Mouse (Mus musculus) liver, embryonic 12.5 days (tissue): Measurements from ENCODE around the gene N4bp1. TPM values are rescaled to one million over a fixed set of nuclear protein-coding genes. Genes with fewer than 3 reads are reported as not detected.

Experiments
- ATAC-seq: fragments of 200-750 bp; cut with Nextera tagmentation; 2 replicates; pipeline ENCODE4 v1.8.0; 2017; ENCODE audit warnings: moderate number of reproducible peaks, mild to moderate bottlenecking, moderate library complexity
- H3K27ac ChIP-seq: fragments of 300-500 bp; sonication (generic); 2 replicates; pipeline ENCODE4 v1.5.1; 2016; ENCODE audit warnings: mild to moderate bottlenecking
- H3K27me3 ChIP-seq: fragments of 300-500 bp; sonication (generic); replicated peaks from 2 replicates; pipeline ENCODE4 v1.6.1; 2016; ENCODE audit warnings: mild to moderate bottlenecking, moderate library complexity
- H3K36me3 ChIP-seq: fragments of 300-500 bp; sonication (generic); 2 replicates; pipeline ENCODE4 v1.6.1; 2016; ENCODE audit warnings: mild to moderate bottlenecking, moderate library complexity
- H3K4me1 ChIP-seq: fragments of 300-500 bp; sonication (generic); 2 replicates; pipeline ENCODE4 v1.6.1; 2016
- H3K4me2 ChIP-seq: fragments of 300-500 bp; sonication (generic); 2 replicates; pipeline ENCODE4 v1.6.1; 2016; ENCODE audit warnings: mild to moderate bottlenecking, moderate library complexity
- H3K4me3 ChIP-seq: fragments of 300-500 bp; sonication (generic); 2 replicates; pipeline ENCODE4 v1.5.1; 2016; ENCODE audit warnings: mild to moderate bottlenecking, moderate library complexity
- H3K9ac ChIP-seq: fragments of 300-500 bp; sonication (generic); 2 replicates; pipeline ENCODE4 v1.6.1; 2016; ENCODE audit warnings: mild to moderate bottlenecking, moderate library complexity
- H3K9me3 ChIP-seq: fragments of 300-500 bp; sonication (generic); replicated peaks from 2 replicates; pipeline ENCODE4 v1.6.1; 2016; ENCODE audit warnings: mild to moderate bottlenecking, moderate library complexity
- WGBS: fragments of 180-500 bp; shearing (Covaris S2); methylation state at CpG from one replicate; pipeline ENCODE4 v1.1.7; 2016; ENCODE audit not compliant: insufficient replicate concordance; 5-methylcytosine and 5-hydroxymethylcytosine counted together
- polyA plus RNA-seq: library from polyadenylated mRNA; unstranded; fragments of >200 nt; fragmentation: Nextera tagmentation; extraction: Ambion mirVana; gene quantifications from 2 replicates; pipeline ENCODE4 v1.2.1, GENCODE M21; 2016

N4bp1 gene
- polyA plus RNA-seq, 1 experiment from 2014 or later: 5.1 TPM

DNA sequence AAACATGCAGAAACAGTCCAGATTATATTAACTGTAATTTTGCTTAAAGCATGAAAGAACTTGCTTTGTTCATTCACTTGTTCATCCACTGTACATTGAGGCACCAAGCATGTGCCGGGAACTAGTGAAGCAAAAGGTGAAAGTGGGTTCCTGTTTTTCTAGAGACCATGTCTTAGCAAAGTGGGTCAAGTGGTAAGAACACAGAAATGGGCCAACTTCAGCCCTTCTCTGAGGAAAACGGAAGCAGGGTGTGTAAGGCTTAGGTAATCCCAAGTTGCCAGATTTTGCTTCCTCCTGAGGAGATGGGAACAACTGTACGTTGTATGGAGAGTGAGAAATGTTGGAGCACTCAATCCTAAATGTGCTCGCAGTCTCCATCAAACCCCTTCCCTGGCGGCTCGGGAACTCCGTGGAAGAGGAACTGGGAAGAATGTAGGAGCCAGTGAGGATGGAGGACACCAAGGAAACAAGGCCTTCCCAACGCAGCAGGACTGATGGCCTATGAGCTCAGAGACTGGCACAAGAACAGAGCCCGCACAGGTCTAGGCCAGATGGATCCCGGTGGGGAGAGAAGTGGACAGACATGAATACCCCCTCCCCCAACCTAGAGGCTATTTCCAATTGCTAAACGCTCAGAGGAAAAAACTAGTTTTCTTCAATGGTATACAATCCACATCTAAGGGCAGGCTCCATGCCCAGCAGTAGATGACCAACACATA lies 12.8 kb downstream of the N4bp1 start:
- no peak overlapping the region for H3K4me2 ChIP-seq
- no peak overlapping the region for H3K27ac ChIP-seq
- H3K4me3 ChIP-seq: no peak overlapping the region
- no peak for ATAC-seq
- H3K4me1 ChIP-seq: peaks cover 62% of the 10 kb centered on the region
- 87% methylated on average over 11 of the region's 11 CpGs for WGBS
- H3K9me3 ChIP-seq: no peaks in the 10 kb centered on the region
- no peak overlapping the region for H3K9ac ChIP-seq
- H3K27me3 ChIP-seq: no peaks in the 10 kb centered on the region
- no peaks in the 10 kb centered on the region for H3K36me3 ChIP-seq

DNA sequence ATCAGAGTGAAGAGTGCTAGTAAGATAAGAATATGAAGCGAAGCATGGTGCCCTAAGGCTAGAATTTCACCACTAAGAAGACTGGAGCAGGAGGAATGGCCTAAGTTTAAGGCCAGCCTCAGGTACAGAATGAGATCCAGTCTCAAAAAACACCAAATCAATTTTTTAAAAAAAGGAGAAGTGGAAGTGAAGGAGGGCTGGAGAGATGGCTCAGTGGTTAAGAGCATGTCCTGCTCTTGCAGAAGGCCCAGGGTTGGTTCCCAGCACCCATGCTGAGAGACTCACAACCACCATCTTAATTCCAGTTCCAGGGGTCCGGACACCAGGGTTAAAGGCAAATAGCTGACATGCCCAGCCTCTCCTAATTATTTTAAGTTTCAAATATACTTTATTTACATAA lies 13.6 kb downstream of the N4bp1 start:
- WGBS: 79% methylated on average over 2 of the region's 2 CpGs
- H3K27me3 ChIP-seq: no peaks in the 10 kb centered on the region

DNA sequence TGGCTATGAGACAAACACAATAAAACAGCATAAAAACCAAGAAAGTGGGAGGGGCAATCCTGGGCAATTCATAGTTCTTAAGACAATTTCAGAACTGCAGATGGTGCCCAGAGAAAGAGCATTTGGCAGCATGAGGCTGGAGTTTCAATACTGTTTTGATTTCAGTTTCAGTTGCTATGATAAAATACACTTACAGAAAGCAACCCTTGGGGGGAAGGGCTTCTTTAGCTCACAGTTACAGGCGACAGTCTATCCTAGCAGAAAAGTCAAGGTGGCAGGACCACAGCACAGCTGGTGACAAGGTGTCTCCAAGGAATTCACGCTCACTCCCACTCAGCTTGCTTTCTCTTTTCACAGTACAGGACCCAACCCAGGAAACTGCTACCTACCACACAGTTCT lies 14.3 kb downstream of the N4bp1 start:
- H3K9me3 ChIP-seq: no peaks in the 10 kb centered on the region
- 82% methylated on average over 2 of the region's 2 CpGs for WGBS
- no peak overlapping the region for H3K4me3 ChIP-seq
- no peak overlapping the region for H3K4me2 ChIP-seq
- no peak for ATAC-seq
- H3K9ac ChIP-seq: no peak overlapping the region
- H3K27ac ChIP-seq: no peak overlapping the region
- no peaks in the 10 kb centered on the region for H3K27me3 ChIP-seq
- H3K4me1 ChIP-seq: peaks cover 53% of the 10 kb centered on the region
- H3K36me3 ChIP-seq: no peaks in the 10 kb centered on the region

More for the DNA sequence above, 13.6 kb downstream of the N4bp1 start:
- Histone ChIP-seq H3K4me2 (no peak overlapping the region), H3K9me3 (no peaks in the 10 kb centered on the region), H3K27ac (no peak overlapping the region), H3K4me1 (peaks cover 53% of the 10 kb centered on the region), H3K9ac (no peak overlapping the region), H3K4me3 (no peak overlapping the region), H3K36me3 (no peaks in the 10 kb centered on the region)
- no peak for ATAC-seq

DNA sequence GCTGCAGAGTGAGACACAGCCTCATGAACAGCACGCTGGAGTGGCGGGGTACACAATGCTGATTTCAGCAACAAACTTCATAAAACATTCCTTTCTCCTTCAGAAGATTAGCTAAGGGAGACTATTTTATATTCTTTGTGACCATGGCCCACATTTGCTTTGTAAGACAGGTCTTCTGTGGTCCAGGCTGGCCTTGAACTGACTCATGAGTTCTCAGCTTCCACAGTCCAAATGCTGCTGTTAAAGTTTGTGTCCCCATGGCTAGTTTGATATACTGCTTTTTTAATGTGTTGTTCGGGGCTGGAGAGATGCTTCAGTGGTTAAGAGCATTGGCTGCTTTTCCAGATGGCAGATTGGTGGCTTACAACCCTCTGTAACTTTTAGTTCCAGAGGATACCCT lies 17.0 kb downstream of the N4bp1 start:
- Histone ChIP-seq H3K4me2 (no peak overlapping the region), H3K4me3 (no peak overlapping the region), H3K9me3 (no peaks in the 10 kb centered on the region), H3K27ac (no peak overlapping the region), H3K27me3 (no peaks in the 10 kb centered on the region), H3K4me1 (peaks cover 31% of the 10 kb centered on the region), H3K9ac (no peak overlapping the region), H3K36me3 (no peaks in the 10 kb centered on the region)
- WGBS: 71% methylated on average over 3 of the region's 3 CpGs
- ATAC-seq: no peak

DNA sequence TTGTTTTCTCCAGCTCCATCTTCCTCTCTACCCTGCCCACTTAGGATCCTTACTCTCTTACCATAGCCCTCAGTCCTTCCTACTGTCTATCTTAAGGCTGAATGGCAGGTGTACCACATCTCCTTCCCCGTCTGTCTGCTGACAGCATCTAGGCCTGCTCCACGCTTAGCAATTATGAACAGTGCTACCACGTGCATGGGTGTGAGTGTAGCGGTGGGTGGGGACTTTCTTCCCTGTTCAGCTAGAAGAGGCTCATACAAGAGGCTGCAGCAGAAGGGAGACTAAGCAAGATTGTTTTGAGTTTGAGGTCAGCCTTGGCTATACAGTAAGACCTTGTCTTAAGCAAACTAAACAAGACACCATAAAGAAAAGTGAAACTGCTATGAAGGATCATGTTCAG lies 20.3 kb downstream of the N4bp1 start:
- no peak overlapping the region for H3K27ac ChIP-seq
- no peaks in the 10 kb centered on the region for H3K27me3 ChIP-seq
- WGBS: 68% methylated on average over 4 of the region's 4 CpGs
- no peak overlapping the region for H3K4me2 ChIP-seq
- H3K36me3 ChIP-seq: peaks cover 21% of the 10 kb centered on the region
- no peak for ATAC-seq
- H3K9ac ChIP-seq: no peak overlapping the region
- H3K4me3 ChIP-seq: no peak overlapping the region
- H3K4me1 ChIP-seq: peaks cover 6% of the 10 kb centered on the region
- H3K9me3 ChIP-seq: no peaks in the 10 kb centered on the region

DNA sequence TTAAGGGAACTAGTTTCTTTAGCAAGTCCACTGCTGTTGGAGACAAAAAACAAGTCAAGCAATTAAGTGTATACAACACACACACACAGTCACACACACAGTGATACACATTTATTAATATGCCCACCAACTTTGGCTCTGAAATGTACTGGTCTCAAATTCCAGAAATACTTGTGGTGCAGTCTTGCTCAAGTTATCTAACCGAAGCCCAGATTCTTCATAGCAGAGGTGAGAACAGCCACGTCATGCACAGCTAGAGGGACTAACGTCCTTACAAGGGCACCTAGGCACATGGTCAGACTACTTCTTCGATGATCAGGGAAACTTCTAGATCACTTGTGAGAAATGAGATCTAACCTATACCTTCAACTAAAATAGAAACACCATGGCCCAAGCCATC lies 22.2 kb downstream of the N4bp1 start:
- 69% methylated on average over 4 of the region's 4 CpGs for WGBS
- H3K4me3 ChIP-seq: no peak overlapping the region

DNA sequence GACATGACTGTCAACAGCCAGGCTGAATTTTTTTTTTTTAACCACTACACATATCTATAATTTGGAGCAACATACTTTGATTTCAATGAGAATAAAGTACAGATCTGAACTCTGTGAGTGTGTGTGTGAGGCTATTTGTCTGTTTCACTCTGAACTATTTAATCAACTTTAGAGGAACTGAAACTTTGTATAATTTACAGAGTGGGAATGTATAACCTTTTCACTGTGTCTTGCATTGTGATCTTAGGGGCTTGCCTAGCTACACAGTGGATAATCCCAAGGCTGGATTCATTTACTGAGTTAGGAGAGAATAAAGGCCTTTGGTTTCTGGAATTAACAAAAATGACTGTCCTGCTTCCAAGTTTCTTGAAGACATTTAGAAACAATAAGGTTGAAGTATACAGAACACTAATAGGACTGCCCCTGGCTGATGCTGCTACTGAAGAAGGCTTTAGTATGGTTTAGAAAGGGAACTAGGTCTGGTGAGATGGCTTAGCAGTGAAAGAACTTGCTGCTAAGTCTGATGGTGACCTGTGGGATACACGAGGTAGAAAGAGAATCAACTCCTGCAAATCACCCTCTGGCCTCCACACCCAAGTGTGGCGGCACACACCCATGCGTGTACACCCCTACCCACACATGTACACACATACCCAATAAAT lies 22.8 kb downstream of the N4bp1 start:
- Histone ChIP-seq H3K4me2 (no peak overlapping the region), H3K4me3 (no peak overlapping the region), H3K9ac (no peak overlapping the region), H3K4me1 (0 out of 2 replicates have a peak, but pooled peaks cover 3% of the 10 kb centered on the region), H3K27ac (no peak overlapping the region), H3K27me3 (no peaks in the 10 kb centered on the region), H3K9me3 (no peaks in the 10 kb centered on the region), H3K36me3 (peaks cover 34% of the 10 kb centered on the region)
- 71% methylated on average over 3 of the region's 3 CpGs for WGBS
- ATAC-seq: no peak

More for the DNA sequence above, 22.2 kb downstream of the N4bp1 start:
- ATAC-seq: no peak
- H3K4me1 ChIP-seq: 0 out of 2 replicates have a peak, but pooled peaks cover 3% of the 10 kb centered on the region
- H3K27me3 ChIP-seq: no peaks in the 10 kb centered on the region
- H3K36me3 ChIP-seq: peaks cover 34% of the 10 kb centered on the region
- no peak overlapping the region for H3K9ac ChIP-seq
- H3K9me3 ChIP-seq: no peaks in the 10 kb centered on the region
- H3K27ac ChIP-seq: no peak overlapping the region
- no peak overlapping the region for H3K4me2 ChIP-seq

- 78% methylated on average over 7 of the region's 7 CpGs for WGBS
- Histone ChIP-seq H3K4me2 (no peak overlapping the region), H3K4me1 (0 out of 2 replicates have a peak, but pooled peaks cover 3% of the 10 kb centered on the region), H3K27me3 (no peaks in the 10 kb centered on the region), H3K27ac (no peak overlapping the region), H3K9ac (no peak overlapping the region), H3K36me3 (peaks cover 34% of the 10 kb centered on the region), H3K9me3 (no peaks in the 10 kb centered on the region), H3K4me3 (no peak overlapping the region)
- no peak for ATAC-seq
Measured at GRCm38 (mm10) chr8:86861516-86861915, 23.5 kb downstream of the N4bp1 start.

GRCm38 (mm10) chr8:86856248-86856647 lies 28.8 kb downstream of the N4bp1 start:
- Histone ChIP-seq H3K9me3 (no peaks in the 10 kb centered on the region), H3K27me3 (no peaks in the 10 kb centered on the region), H3K4me1 (peaks cover 11% of the 10 kb centered on the region), H3K9ac (no peak overlapping the region), H3K4me2 (no peak overlapping the region), H3K27ac (no peak overlapping the region), H3K4me3 (no peak overlapping the region), H3K36me3 (peaks cover 37% of the 10 kb centered on the region)
- 82% methylated on average over 6 of the region's 7 CpGs for WGBS
- no peak for ATAC-seq

- H3K27me3 ChIP-seq: no peaks in the 10 kb centered on the region
- H3K4me2 ChIP-seq: no peak overlapping the region
- H3K4me3 ChIP-seq: no peak overlapping the region
- no peak overlapping the region for H3K9ac ChIP-seq
- H3K4me1 ChIP-seq: peaks cover 11% of the 10 kb centered on the region
- no peaks in the 10 kb centered on the region for H3K9me3 ChIP-seq
- WGBS: 81% methylated on average over 11 of the region's 11 CpGs
- H3K36me3 ChIP-seq: peaks cover 30% of the 10 kb centered on the region
- no peak overlapping the region for H3K27ac ChIP-seq
- no peak for ATAC-seq
Measured at GRCm38 (mm10) chr8:86854686-86855085, 30.4 kb downstream of the N4bp1 start.

DNA sequence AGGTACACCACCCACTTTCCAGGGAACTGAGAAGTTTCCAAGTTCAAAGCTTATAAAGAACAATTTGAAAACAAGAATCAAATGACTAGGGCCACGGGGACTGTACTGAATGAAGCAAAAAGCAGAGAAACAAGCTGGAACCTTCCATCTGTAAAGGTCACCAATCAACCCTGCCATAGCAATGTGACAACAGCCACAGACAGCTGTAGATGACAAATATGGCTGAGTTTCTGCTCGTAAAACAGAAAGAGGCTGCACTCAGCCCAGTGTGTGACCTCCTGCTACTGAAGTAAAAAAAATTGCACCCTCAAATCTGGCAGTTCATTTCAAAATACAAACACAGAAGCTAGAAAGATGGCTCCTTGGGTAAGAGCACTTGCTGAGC lies 31.1 kb downstream of the N4bp1 start:
- WGBS: 70% methylated on average over 2 of the region's 2 CpGs
- no peak overlapping the region for H3K4me3 ChIP-seq

GRCm38 (mm10) chr8:86853266-86853988 lies 31.6 kb downstream of the N4bp1 start:
- Histone ChIP-seq H3K27me3 (no peaks in the 10 kb centered on the region), H3K4me1 (peaks cover 11% of the 10 kb centered on the region), H3K9ac (no peak overlapping the region), H3K9me3 (no peaks in the 10 kb centered on the region), H3K4me3 (no peak overlapping the region), H3K4me2 (no peak overlapping the region), H3K27ac (no peak overlapping the region), H3K36me3 (peaks cover 22% of the 10 kb centered on the region)
- 78% methylated on average over 8 of the region's 8 CpGs for WGBS
- no peak for ATAC-seq

More for the DNA sequence above, 31.1 kb downstream of the N4bp1 start:
- Histone ChIP-seq H3K9me3 (no peaks in the 10 kb centered on the region), H3K9ac (no peak overlapping the region), H3K36me3 (peaks cover 26% of the 10 kb centered on the region), H3K27ac (no peak overlapping the region), H3K4me2 (no peak overlapping the region), H3K27me3 (no peaks in the 10 kb centered on the region), H3K4me1 (peaks cover 11% of the 10 kb centered on the region)
- no peak for ATAC-seq
